Mouse (Mus musculus): ENCODE data around the gene Tns4. TPM values are rescaled to one million over a fixed set of nuclear protein-coding genes. Genes with fewer than 3 reads are reported as not detected.

The Tns4 gene
- 0.74 and 1.4 TPM in 2 replicates for polyA plus RNA-seq (2016; fragmentation: Nextera tagmentation; extraction: Ambion mirVana)

DNA sequence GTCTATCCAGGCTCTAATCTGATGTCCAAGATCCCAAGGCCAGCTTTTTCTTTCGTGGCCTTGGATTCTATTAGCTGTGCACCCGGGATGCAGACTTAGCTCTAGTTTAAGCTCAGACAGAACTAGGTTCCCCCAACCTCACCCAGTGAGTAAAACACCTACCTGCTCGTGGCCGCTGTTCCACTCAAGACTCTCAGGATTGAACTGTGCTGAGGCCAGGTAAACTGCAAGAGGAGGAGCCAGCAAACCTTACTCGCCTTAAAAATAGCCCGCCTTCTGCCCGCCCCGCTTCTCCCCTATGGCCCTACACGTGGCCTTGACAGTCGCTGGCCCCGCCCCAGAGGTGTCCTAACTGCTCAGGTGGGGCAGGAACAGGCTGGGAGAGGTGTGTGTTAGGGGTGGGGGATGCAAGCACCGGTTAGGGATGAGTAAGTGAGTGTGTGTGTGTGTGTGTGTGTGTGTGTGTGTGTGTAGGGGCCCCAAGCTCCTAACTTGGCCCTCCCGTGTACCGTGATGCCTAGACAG is at the start of gene Tns4:
Tns4 (minus strand) TSS at position 230 of the 525 bp plus-strand sequence.
- no peak within 1 kb of the TSS for H3K4me3 ChIP-seq
- peak within 1 kb of the TSS; percentile 70 for H3K27ac ChIP-seq
- no peaks in the 10 kb centered on the region for H3K27me3 ChIP-seq (ENCODE audit: low read depth, poor library complexity, severe bottlenecking)
- no peak for DNase-seq (ENCODE audit: low spot score)
- no peaks in the 10 kb centered on the region for H3K9me3 ChIP-seq (replicated peaks)
- H3K36me3 ChIP-seq, result 0 out of 2 replicates have a peak, but pooled peaks cover 3% of the 10 kb centered on the region
- H3K4me1 ChIP-seq, result peaks cover 57% of the 10 kb centered on the region
- 67% methylated on average over 14 of the region's 14 CpGs for WGBS

DNA sequence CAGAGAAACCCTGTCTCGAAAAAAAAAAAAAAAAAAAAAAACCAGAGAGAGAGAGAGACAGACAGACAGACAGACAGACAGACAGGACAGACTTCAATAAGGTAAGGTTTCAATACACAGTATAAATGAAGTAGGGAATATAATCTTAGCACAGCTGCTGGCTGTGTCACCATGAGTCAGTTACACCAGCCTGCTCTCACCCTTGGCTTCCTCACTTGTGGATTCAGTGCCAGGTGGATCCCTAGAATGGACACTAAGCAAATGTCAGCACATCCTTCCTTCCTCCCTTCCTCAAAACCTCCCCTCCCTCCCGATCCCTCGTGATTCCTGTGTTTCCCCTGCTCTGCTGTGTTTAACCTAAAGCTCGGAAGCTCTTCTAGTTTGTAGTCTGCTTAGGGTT is 48.3 kb upstream of the Tns4 start:
- no peaks in the 10 kb centered on the region for H3K27me3 ChIP-seq (ENCODE audit: low read depth, poor library complexity, severe bottlenecking)
- H3K4me3 ChIP-seq, result no peak overlapping the region
- DNase-seq (ENCODE audit: low spot score), result no peak
- H3K27ac ChIP-seq, result peak overlapping the region; percentile 32; the same call in 1 of the 2 replicates
- peaks cover 73% of the 10 kb centered on the region for H3K4me1 ChIP-seq
- WGBS, result 86% methylated on average over 4 of the region's 4 CpGs
- H3K9me3 ChIP-seq (replicated peaks), result no peaks in the 10 kb centered on the region
- H3K36me3 ChIP-seq, result no peaks in the 10 kb centered on the region

GRCm38 (mm10) chr11:99136961-99137360 is 47.9 kb upstream of the Tns4 start:
- peaks cover 73% of the 10 kb centered on the region for H3K4me1 ChIP-seq
- H3K4me3 ChIP-seq, result no peak overlapping the region
- H3K36me3 ChIP-seq, result no peaks in the 10 kb centered on the region
- no peaks in the 10 kb centered on the region for H3K27me3 ChIP-seq (ENCODE audit: low read depth, poor library complexity, severe bottlenecking)
- 69% methylated on average over 4 of the region's 4 CpGs for WGBS
- H3K27ac ChIP-seq, result peak overlapping the region; percentile 88
- no peak for DNase-seq (ENCODE audit: low spot score)
- no peaks in the 10 kb centered on the region for H3K9me3 ChIP-seq (replicated peaks)

- Histone ChIP-seq H3K4me3 (no peak overlapping the region), H3K36me3 (no peaks in the 10 kb centered on the region), H3K9me3 (replicated peaks) (no peaks in the 10 kb centered on the region), H3K27me3 (ENCODE audit: low read depth, poor library complexity, severe bottlenecking) (no peaks in the 10 kb centered on the region), H3K4me1 (peaks cover 73% of the 10 kb centered on the region), H3K27ac (peak overlapping the region; percentile 88)
- 48% methylated on average over 3 of the region's 3 CpGs for WGBS
- no peak for DNase-seq (ENCODE audit: low spot score)
These were observed 47.3 kb upstream of the Tns4 start for GRCm38 (mm10) chr11:99136361-99136760.

- peaks cover 79% of the 10 kb centered on the region for H3K4me1 ChIP-seq
- H3K4me3 ChIP-seq, result peak overlapping the region; percentile 22
- H3K27ac ChIP-seq, result peak overlapping the region; percentile 88
- 50% methylated on average over 8 of the region's 8 CpGs for WGBS
- no peaks in the 10 kb centered on the region for H3K9me3 ChIP-seq (replicated peaks)
- no peak for DNase-seq (ENCODE audit: low spot score)
- no peaks in the 10 kb centered on the region for H3K36me3 ChIP-seq
- no peaks in the 10 kb centered on the region for H3K27me3 ChIP-seq (ENCODE audit: low read depth, poor library complexity, severe bottlenecking)
These were observed 45.9 kb upstream of the Tns4 start for GRCm38 (mm10) chr11:99135047-99135440.

- peak; percentile 71 for DNase-seq (ENCODE audit: low spot score)
- H3K36me3 ChIP-seq, result no peaks in the 10 kb centered on the region
- peak overlapping the region; percentile 88 for H3K27ac ChIP-seq
- H3K4me3 ChIP-seq, result peak overlapping the region; percentile 22
- peaks cover 81% of the 10 kb centered on the region for H3K4me1 ChIP-seq
- H3K9me3 ChIP-seq (replicated peaks), result no peaks in the 10 kb centered on the region
- no peaks in the 10 kb centered on the region for H3K27me3 ChIP-seq (ENCODE audit: low read depth, poor library complexity, severe bottlenecking)
- WGBS, result 30% methylated on average over 15 of the region's 15 CpGs
These were observed 45.4 kb upstream of the Tns4 start for GRCm38 (mm10) chr11:99134266-99135046.

DNA sequence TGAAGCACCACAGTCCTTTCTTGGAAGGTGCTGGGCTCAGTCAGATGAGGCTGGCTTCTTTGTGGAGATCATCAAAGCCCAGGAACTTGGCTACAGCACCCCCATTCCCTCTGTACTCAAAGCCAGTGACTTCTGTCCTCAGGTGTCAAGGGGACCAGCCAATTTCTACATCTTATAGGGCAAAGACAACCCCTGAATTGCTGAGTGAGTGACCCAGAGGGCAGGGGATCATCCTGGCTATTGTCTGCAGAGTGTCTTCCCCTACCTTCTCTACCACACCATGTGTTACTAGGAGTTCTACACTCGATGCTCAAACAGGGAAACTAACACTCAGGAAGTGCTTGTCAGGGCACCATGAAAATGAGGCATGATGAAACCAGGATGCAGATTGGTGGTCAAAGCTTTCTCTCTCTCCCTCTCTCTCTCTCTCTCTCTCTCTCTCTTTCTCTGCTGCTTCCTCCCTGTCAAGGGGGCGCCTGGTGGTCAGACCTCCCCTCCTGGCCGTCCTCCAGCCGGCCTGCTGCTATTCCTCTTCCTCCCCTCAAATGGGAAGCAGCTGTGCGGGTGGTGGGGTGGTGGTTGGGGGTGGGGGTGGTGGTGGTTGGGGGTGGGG is 44.3 kb upstream of the Tns4 start:
- Histone ChIP-seq H3K36me3 (no peaks in the 10 kb centered on the region), H3K4me3 (no peak overlapping the region), H3K27ac (peak overlapping the region; percentile 88), H3K4me1 (peaks cover 82% of the 10 kb centered on the region), H3K9me3 (replicated peaks) (no peaks in the 10 kb centered on the region), H3K27me3 (ENCODE audit: low read depth, poor library complexity, severe bottlenecking) (no peaks in the 10 kb centered on the region)
- 5% methylated on average over 5 of the region's 5 CpGs for WGBS
- peak; percentile 62 for DNase-seq (ENCODE audit: low spot score)

DNA sequence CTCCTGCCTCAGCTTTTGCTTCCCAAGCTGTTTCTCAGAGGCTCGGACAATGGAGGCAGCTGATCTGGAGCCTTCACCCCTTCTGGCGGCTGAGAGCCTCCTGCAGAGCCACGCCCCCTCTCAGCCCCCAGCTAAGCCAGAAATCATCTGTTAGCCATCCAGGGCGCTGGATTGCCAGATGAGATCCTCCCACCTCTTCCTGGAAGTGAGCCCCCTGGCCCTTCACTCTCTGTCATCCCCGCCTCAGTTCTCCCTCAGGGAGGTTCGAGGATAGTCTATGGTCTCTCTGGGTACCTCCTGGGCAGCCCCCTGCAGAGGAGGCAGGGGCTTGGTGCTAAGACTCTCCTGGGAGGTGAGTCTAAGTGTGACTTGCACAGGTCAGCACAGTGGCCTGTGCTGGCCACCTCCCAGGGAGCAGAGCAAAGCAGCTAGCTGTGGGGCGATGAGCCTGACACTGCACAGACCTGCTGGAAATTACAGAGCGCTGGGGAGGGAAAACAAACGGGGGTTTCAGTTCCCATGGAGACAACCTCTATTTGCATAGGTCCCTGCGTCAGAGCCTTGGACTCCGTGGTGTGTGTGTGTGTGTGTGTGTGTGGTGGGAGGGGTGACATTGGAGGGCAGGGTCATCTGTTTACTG is 43.1 kb upstream of the Tns4 start:
- Histone ChIP-seq H3K27me3 (ENCODE audit: low read depth, poor library complexity, severe bottlenecking) (no peaks in the 10 kb centered on the region), H3K9me3 (replicated peaks) (no peaks in the 10 kb centered on the region), H3K4me3 (peak overlapping the region; percentile 41), H3K36me3 (no peaks in the 10 kb centered on the region), H3K27ac (peak overlapping the region; percentile 88), H3K4me1 (peaks cover 94% of the 10 kb centered on the region)
- DNase-seq (ENCODE audit: low spot score), result peak; percentile 81
- 3% methylated on average over 11 of the region's 11 CpGs for WGBS

DNA sequence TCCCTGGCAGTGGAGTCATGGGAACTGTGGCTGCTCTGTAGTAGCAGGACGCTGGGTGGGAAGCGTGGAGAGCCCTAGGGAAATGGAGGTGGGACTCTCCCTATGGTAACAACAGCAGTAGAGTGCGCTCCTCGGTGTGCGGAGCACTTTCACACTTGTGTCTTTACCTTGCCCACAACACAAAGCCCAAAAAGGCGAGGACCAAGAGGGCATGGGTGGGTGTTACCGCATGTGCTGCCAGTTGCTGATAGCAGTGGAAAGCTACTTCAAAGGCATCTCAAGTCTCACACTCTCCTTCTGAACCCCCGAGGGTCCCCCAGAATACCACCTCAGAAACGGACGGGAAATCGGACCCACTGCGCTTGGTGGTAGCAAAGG is 42.3 kb upstream of the Tns4 start:
- no peak for DNase-seq (ENCODE audit: low spot score)
- peaks cover 96% of the 10 kb centered on the region for H3K4me1 ChIP-seq
- 21% methylated on average over 12 of the region's 12 CpGs for WGBS
- H3K4me3 ChIP-seq, result peak overlapping the region; percentile 41
- no peaks in the 10 kb centered on the region for H3K27me3 ChIP-seq (ENCODE audit: low read depth, poor library complexity, severe bottlenecking)
- H3K9me3 ChIP-seq (replicated peaks), result no peaks in the 10 kb centered on the region
- peak overlapping the region; percentile 88 for H3K27ac ChIP-seq
- H3K36me3 ChIP-seq, result no peaks in the 10 kb centered on the region

- H3K27ac ChIP-seq, result peak overlapping the region; percentile 88
- H3K4me1 ChIP-seq, result peaks cover 96% of the 10 kb centered on the region
- DNase-seq (ENCODE audit: low spot score), result no peak
- no peaks in the 10 kb centered on the region for H3K36me3 ChIP-seq
- no peaks in the 10 kb centered on the region for H3K9me3 ChIP-seq (replicated peaks)
- 39% methylated on average over 5 of the region's 5 CpGs for WGBS
- peak overlapping the region; percentile 41; the same call in 1 of the 2 replicates for H3K4me3 ChIP-seq
- H3K27me3 ChIP-seq (ENCODE audit: low read depth, poor library complexity, severe bottlenecking), result no peaks in the 10 kb centered on the region
These were observed 41.8 kb upstream of the Tns4 start for GRCm38 (mm10) chr11:99130736-99131462.

DNA sequence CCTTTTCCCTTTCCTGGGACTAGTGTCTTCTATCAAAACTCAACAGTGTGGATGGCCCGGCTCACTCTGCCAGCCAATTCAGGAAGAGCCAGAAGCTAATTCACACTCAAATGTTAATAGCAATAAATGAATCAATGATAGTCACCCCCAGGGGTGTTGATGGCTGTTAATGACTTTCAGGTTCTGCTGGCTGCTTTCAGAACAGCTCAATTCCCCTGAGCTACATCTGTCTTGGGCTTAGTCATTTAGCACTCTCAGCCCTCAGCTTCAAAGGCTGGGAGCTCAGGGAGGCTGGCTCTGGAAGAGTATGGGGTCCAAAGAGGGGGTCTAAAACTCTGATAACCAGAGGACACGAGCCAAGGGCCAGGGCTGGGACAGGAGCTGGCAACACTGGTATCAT is 40.2 kb upstream of the Tns4 start:
- H3K27me3 ChIP-seq (ENCODE audit: low read depth, poor library complexity, severe bottlenecking), result no peaks in the 10 kb centered on the region
- no peaks in the 10 kb centered on the region for H3K9me3 ChIP-seq (replicated peaks)
- H3K27ac ChIP-seq, result peak overlapping the region; percentile 43
- no peaks in the 10 kb centered on the region for H3K36me3 ChIP-seq
- H3K4me1 ChIP-seq, result peaks cover 97% of the 10 kb centered on the region
- no peak for DNase-seq (ENCODE audit: low spot score)
- H3K4me3 ChIP-seq, result no peak overlapping the region
- WGBS, result 15% methylated on average over 2 of the region's 2 CpGs

Data from limb, embryonic 10.5 days (tissue).